Mouse (Mus musculus) heart, embryonic 11.5 days (tissue): ENCODE data around the gene Mpzl2. TPM values are rescaled to one million over a fixed set of nuclear protein-coding genes. Genes with fewer than 3 reads are reported as not detected.

ENCODE experiments used
- ATAC-seq: fragments of 200-750 bp; cut with Nextera tagmentation; replicated peaks from 2 replicates; pipeline ENCODE4 v1.8.0; 2017; ENCODE audit warnings: moderate library complexity; ENCODE audit not compliant: insufficient number of reproducible peaks, low FRiP score, low TSS enrichment
- H3K27ac ChIP-seq: fragments of 300-500 bp; sonication (generic); 2 replicates; pipeline ENCODE4 v1.5.1; 2014; ENCODE audit warnings: mild to moderate bottlenecking, low read depth, low read length
- H3K27me3 ChIP-seq: fragments of 300-500 bp; sonication (generic); 2 replicates; pipeline ENCODE4 v1.6.1; 2014; ENCODE audit warnings: mild to moderate bottlenecking, low read length, mixed read lengths; ENCODE audit not compliant: control insufficient read depth, insufficient read depth
- H3K36me3 ChIP-seq: fragments of 300-500 bp; sonication (generic); 2 replicates; pipeline ENCODE4 v1.6.1; 2014; ENCODE audit warnings: mild to moderate bottlenecking, low read length, moderate library complexity, mixed read lengths; ENCODE audit not compliant: control insufficient read depth, insufficient read depth
- H3K4me1 ChIP-seq: fragments of 300-500 bp; sonication (generic); 2 replicates; pipeline ENCODE4 v1.6.1; 2014; ENCODE audit warnings: low read length; ENCODE audit not compliant: control insufficient read depth, insufficient read depth
- H3K4me2 ChIP-seq: fragments of 300-500 bp; sonication (generic); 2 replicates; pipeline ENCODE4 v1.6.1; 2014; ENCODE audit warnings: mild to moderate bottlenecking, moderate library complexity
- H3K4me3 ChIP-seq: fragments of 300-500 bp; sonication (generic); 2 replicates; pipeline ENCODE4 v1.5.1; 2014; ENCODE audit warnings: low read depth, low read length
- H3K9ac ChIP-seq: fragments of 300-500 bp; sonication (generic); 2 replicates; pipeline ENCODE4 v1.6.1; 2014; ENCODE audit warnings: mild to moderate bottlenecking, low read depth, low read length, moderate library complexity
- H3K9me3 ChIP-seq: fragments of 300-500 bp; sonication (generic); replicated peaks from 2 replicates; pipeline ENCODE4 v1.6.1; 2016; ENCODE audit warnings: low read length; ENCODE audit not compliant: control insufficient read depth
- WGBS: fragments of 180-500 bp; shearing (Covaris S2); extraction: QIAGEN DNeasy Blood & Tissue Kit; methylation state at CpG from one replicate; pipeline ENCODE4 v1.1.7; 2014; ENCODE audit not compliant: insufficient replicate concordance; 5-methylcytosine and 5-hydroxymethylcytosine counted together
- polyA plus RNA-seq: library from polyadenylated mRNA; unstranded; fragments of >200 nt; fragmentation: Nextera tagmentation; extraction: Ambion mirVana; gene quantifications from 2 replicates; pipeline ENCODE4 v1.2.1, GENCODE M21; 2014

Gene Mpzl2
- polyA plus RNA-seq, 1 experiment from 2014 or later: 1.3 TPM

- Histone ChIP-seq H3K4me1 (peaks cover 10% of the 10 kb centered on the region), H3K9me3 (no peaks in the 10 kb centered on the region), H3K27me3 (peaks cover 57% of the 10 kb centered on the region), H3K27ac (no peak overlapping the region), H3K9ac (no peak overlapping the region), H3K4me3 (no peak overlapping the region), H3K4me2 (no peak overlapping the region; the same call in none of the 2 replicates), H3K36me3 (no peaks in the 10 kb centered on the region)
- no peak for ATAC-seq
- WGBS: 15% methylated on average over 14 of the region's 14 CpGs
Measured at GRCm38 (mm10) chr9:45040066-45040845, 657 bp downstream of the Mpzl2 start.

DNA sequence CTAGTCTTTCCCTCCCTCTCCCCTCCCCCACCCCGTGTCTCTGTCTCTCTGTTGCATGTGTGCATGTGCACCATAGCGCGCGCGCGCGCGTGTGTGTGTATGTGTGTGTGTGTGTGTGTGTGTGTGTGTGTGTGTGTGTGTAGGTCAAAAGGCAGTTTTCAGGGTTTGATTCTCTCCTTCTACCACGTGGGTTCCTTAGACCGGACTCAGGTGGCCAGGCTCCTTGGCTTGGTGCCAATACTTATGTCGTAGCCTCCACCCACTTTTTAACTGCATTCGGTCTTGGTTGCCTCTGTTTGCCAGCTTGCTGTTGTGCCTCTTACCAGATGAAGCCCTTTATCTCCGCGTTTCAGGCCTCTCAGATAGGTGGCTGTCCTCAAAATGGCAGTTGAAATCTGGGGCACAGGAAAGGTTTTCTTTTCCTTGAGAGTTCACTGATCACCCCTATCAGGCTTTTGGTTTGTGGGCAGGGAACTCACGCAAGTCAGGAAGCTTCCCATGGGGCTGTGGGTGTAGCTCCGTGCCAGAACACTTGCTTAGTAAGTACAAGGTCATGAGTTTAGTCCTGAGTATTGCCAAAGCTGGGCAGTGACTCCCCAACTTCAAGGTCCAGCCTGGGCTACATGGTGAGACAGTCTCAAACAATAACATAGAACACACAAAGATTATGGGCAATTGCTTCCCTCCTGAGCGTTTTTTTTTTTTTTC is 1.7 kb downstream of the Mpzl2 start:
- Histone ChIP-seq H3K4me1 (peaks cover 10% of the 10 kb centered on the region), H3K9ac (no peak overlapping the region), H3K27me3 (peaks cover 57% of the 10 kb centered on the region), H3K36me3 (no peaks in the 10 kb centered on the region), H3K4me3 (no peak overlapping the region), H3K27ac (no peak overlapping the region), H3K9me3 (no peaks in the 10 kb centered on the region), H3K4me2 (no peak overlapping the region; the same call in 1 of the 2 replicates)
- no peak for ATAC-seq
- 35% methylated on average over 17 of the region's 17 CpGs for WGBS

- H3K36me3 ChIP-seq: no peaks in the 10 kb centered on the region
- H3K4me2 ChIP-seq: peak overlapping the region; percentile 60
- no peaks in the 10 kb centered on the region for H3K9me3 ChIP-seq
- H3K27ac ChIP-seq: no peak overlapping the region
- peaks cover 10% of the 10 kb centered on the region for H3K4me1 ChIP-seq
- H3K9ac ChIP-seq: no peak overlapping the region
- peak overlapping the region; percentile 21 for H3K4me3 ChIP-seq
- no peak for ATAC-seq
- peaks cover 57% of the 10 kb centered on the region for H3K27me3 ChIP-seq
- 2% methylated on average over 20 of the region's 20 CpGs for WGBS
Measured at GRCm38 (mm10) chr9:45042056-45042720, 2.6 kb downstream of the Mpzl2 start.

- Histone ChIP-seq H3K4me3 (peak overlapping the region; percentile 21; the same call in 1 of the 2 replicates), H3K27ac (no peak overlapping the region), H3K27me3 (peaks cover 57% of the 10 kb centered on the region), H3K36me3 (no peaks in the 10 kb centered on the region), H3K4me1 (peaks cover 10% of the 10 kb centered on the region), H3K9ac (no peak overlapping the region), H3K4me2 (peak overlapping the region; percentile 60), H3K9me3 (no peaks in the 10 kb centered on the region)
- under 1% methylated on average over 10 of the region's 10 CpGs for WGBS
- ATAC-seq: no peak
Measured at GRCm38 (mm10) chr9:45042947-45043346, 3.3 kb downstream of the Mpzl2 start.

DNA sequence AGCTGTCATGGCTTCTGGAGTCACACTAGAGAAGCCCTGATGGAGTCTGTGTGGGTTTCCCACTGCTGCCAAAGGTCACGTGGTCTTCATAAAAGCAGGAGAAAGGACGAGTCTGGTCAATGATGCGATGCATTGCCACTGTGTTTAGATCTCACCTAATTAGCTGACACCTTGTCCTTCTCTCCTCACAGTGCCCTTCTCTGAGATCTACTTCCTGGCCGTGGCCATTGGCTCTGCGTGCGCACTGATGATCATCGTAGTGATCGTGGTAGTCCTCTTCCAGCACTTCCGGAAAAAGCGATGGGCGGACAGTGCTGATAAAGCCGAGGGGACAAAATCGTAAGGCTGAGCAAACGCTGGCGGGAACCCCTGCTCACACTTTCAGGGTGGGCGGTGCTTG is 7.4 kb downstream of the Mpzl2 start:
- Histone ChIP-seq H3K4me1 (peaks cover 9% of the 10 kb centered on the region), H3K27ac (no peak overlapping the region), H3K4me3 (no peak overlapping the region), H3K27me3 (peaks cover 31% of the 10 kb centered on the region), H3K36me3 (no peaks in the 10 kb centered on the region), H3K4me2 (no peak overlapping the region), H3K9ac (no peak overlapping the region), H3K9me3 (no peaks in the 10 kb centered on the region)
- WGBS: 79% methylated on average over 16 of the region's 16 CpGs
- ATAC-seq: no peak

GRCm38 (mm10) chr9:45048511-45048910 is 8.9 kb downstream of the Mpzl2 start:
- Histone ChIP-seq H3K36me3 (no peaks in the 10 kb centered on the region), H3K4me3 (no peak overlapping the region), H3K27ac (no peak overlapping the region), H3K4me1 (no peaks in the 10 kb centered on the region), H3K27me3 (peaks cover 19% of the 10 kb centered on the region), H3K4me2 (no peak overlapping the region), H3K9me3 (no peaks in the 10 kb centered on the region), H3K9ac (no peak overlapping the region)
- no peak for ATAC-seq
- WGBS: 19% methylated on average over 4 of the region's 4 CpGs

DNA sequence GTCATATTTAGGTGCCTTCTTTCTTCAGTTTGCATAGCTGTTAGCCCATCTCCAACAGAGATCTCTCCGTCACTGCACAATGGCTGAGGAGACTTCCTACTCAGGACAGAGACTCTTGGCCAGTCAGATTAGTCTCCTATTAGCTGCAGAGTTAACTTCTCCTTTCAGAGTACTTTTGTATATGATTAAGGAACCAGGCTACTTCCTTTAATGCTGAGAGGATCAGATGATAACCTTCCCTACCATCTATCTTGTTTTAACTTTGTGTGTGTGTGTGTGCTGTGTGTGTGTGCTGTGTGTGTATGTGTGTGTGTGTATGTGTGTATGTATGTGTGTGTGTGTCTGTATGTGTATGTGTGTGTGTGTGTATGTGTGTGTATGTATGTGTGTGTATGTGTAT is 10.1 kb downstream of the Mpzl2 start:
- no peak overlapping the region for H3K27ac ChIP-seq
- no peaks in the 10 kb centered on the region for H3K36me3 ChIP-seq
- H3K4me2 ChIP-seq: no peak overlapping the region
- no peaks in the 10 kb centered on the region for H3K4me1 ChIP-seq
- peaks cover 12% of the 10 kb centered on the region for H3K27me3 ChIP-seq
- WGBS: 72% methylated on average over 1 of the region's 1 CpGs
- no peak overlapping the region for H3K9ac ChIP-seq
- H3K4me3 ChIP-seq: no peak overlapping the region
- no peak for ATAC-seq
- H3K9me3 ChIP-seq: no peaks in the 10 kb centered on the region

GRCm38 (mm10) chr9:45050301-45050700 is 10.7 kb downstream of the Mpzl2 start:
- 65% methylated on average over 2 of the region's 2 CpGs for WGBS
- Histone ChIP-seq H3K27me3 (peaks cover 10% of the 10 kb centered on the region), H3K27ac (no peak overlapping the region), H3K9me3 (no peaks in the 10 kb centered on the region), H3K36me3 (no peaks in the 10 kb centered on the region), H3K9ac (no peak overlapping the region), H3K4me3 (no peak overlapping the region), H3K4me1 (no peaks in the 10 kb centered on the region), H3K4me2 (no peak overlapping the region)
- no peak for ATAC-seq
